Mouse (Mus musculus) heart, postnatal 0 days (tissue): Measurements from ENCODE around the gene Nucb1.

Source experiments
- CTCF ChIP-seq: IDR thresholded peaks from 2 replicates; pipeline ENCODE4 v1.5.1; 2016; ENCODE audit warnings: antibody characterized with exemption, control low read depth, low read depth
- EP300 ChIP-seq: IDR thresholded peaks from 2 replicates; pipeline ENCODE4 v1.6.1; 2016; ENCODE audit warnings: antibody characterized with exemption, low read depth

DNA sequence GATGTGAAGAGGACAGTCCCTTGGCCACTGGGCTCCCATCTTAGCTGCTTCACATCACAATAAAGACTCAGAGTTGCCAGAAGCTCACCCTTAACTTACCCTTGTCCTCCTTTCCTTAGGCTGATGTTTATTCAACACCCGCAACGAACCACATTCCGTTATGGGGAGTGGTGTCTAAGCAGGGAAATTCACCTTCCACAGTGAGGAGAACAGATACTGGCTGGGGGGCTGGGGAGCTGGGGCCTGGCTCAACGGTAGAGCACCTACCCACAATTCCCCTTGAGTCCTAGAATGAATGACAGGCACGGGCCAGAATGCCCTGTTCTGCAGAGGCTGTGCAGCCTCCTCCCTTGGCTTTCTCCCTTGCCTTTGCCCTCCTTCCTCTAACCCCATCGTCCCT, 48.7 kb upstream of the Nucb1 start:
- TF ChIP-seq CTCF, result no peak
- no peak for TF ChIP-seq EP300
